Mouse (Mus musculus): Measurements from ENCODE around the gene Gtf2ird1.

DNA sequence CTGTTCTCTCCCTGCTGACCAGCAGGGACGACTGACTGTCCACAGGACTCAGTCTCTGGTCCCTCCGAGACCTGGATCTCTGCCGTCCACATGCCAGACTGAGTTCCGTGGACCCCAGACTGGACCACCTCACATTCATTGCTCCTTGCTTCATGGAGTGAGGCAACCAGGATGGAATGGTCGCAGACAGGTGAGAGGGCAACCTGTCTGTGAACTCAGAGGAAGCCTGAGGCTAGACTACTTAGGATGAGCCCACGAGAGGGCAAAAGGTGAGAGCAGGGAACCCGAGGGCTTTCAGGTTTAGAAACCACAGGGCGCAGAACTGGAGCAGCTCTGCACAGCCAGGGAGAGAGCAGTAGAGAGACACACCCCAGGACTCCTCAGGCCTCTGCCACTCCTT is 6.2 kb upstream of the Gtf2ird1 start:
- TF ChIP-seq CTCF (IDR thresholded peaks at IDR 0.05; ENCODE audit: low read depth, low read length) = no peak
- TF ChIP-seq POLR2A (IDR thresholded peaks at IDR 0.05; ENCODE audit: extremely low read depth, insufficient read depth, low read length) = no peak
